In the genomic region with DNA sequence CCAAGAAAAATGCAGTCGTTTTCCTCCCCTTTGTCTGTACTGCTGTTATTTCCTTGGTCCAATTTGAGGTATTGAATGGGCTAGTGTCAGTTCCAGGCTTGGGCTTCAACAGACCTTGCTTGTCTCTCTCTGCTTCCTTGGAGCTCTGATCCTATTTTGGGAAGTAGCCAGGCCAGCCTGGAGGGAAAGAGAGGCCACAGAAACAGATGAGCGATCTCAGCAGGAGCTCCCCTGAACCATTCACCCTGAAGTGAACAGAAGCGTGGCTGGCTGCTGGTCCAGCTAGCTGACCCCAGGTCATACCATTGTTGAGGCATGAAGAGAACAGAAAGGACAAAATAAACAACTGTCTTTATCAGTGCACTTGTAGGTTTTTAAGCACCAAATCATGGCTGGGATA, we compare ENCODE assay signal across 9 mouse cellular contexts. TPM values are rescaled to one million over a fixed set of nuclear protein-coding genes. Genes with fewer than 3 reads are reported as not detected.
DNase-seq lines count a peak whose midpoint lies in the region; ATAC-seq and TF ChIP-seq lines count a peak whose summit lies in the region.
"Had no signal": no experiment of that assay in that cellular context is flagged by ENCODE, and none has a peak within 500 bp of the region (broad histone marks: within the 10 kb centered on the region; RNA-seq: fewer than 3 reads in every experiment).

No protein-coding gene starts in this region.

- H3K9ac ChIP-seq in embryonic facial prominence, embryonic 14.5 days (ENCODE audit: low read depth, low read length): no peak overlapping the region; the same call in 1 of the 2 replicates

- in situ Hi-C loops in Patski (cut with MboI; ENCODE audit: low pct_unique_long_range_greater_than_20kb): no loop called here

- no peak overlapping the region for H3K4me3 ChIP-seq in embryonic facial prominence, embryonic 14.5 days (ENCODE audit: low read depth, low read length)

- no peaks in the 10 kb centered on the region for H3K9me3 ChIP-seq in embryonic facial prominence, embryonic 14.5 days (ENCODE audit: control insufficient read depth, low read length)

- CTCF ChIA-PET in Patski (lab: Charles Lee): interaction anchor here (1.0 to 1.6 kb wide), 4 partner anchors 8 to 83 kb away, joined by 3 to 8 read pairs (median 4); no protein-coding TSS in a partner anchor

- H3K36me3 ChIP-seq in embryonic facial prominence, embryonic 14.5 days (ENCODE audit: control insufficient read depth, insufficient read depth, low read length): no peaks in the 10 kb centered on the region

- peak; percentile 85 for ATAC-seq in Patski
- ATAC-seq in embryonic facial prominence, embryonic 14.5 days (ENCODE audit: low read depth): 0 out of 2 replicates have a peak, but pooled peaks have one; percentile 15

- POLR2A ChIA-PET in Patski (lab: Charles Lee): no interaction called here

- DNase-seq in left cerebral cortex, postnatal 4 days: peak; percentile 50
- no peak for DNase-seq in left cerebral cortex, adult 18-20 months (ENCODE audit: low spot score in 2 of 2)
- DNase-seq in Patski (ENCODE audit: low read depth, low spot score): peak; percentile 71
- DNase-seq in embryonic facial prominence, embryonic 14.5 days (ENCODE audit: low spot score): peak; percentile 61
- DNase-seq in lung, postnatal 14 days: peak; percentile 41
- no peak for DNase-seq in MN1 (ENCODE audit: low spot score)
- no peak for DNase-seq in ovary, postnatal 10 days (ENCODE audit: low spot score)
- DNase-seq in thymus, postnatal 4 days: no peak
- DNase-seq: cerebellum, adult 18-20 months had no signal

- H3K4me1 ChIP-seq in embryonic facial prominence, embryonic 14.5 days (ENCODE audit: control insufficient read depth, insufficient read depth, low read length): peaks cover 16% of the 10 kb centered on the region

- no peak overlapping the region for H3K27ac ChIP-seq in embryonic facial prominence, embryonic 14.5 days (replicated peaks; ENCODE audit: low read depth, low read length)

- intact Hi-C loops in left cerebral cortex, postnatal 4 days (cut with DNase I): no loop called here

- H3K27me3 ChIP-seq in Patski: no peaks in the 10 kb centered on the region
- H3K27me3 ChIP-seq in embryonic facial prominence, embryonic 14.5 days (replicated peaks; ENCODE audit: control insufficient read depth, insufficient read depth, low read length): no peaks in the 10 kb centered on the region

- no peak overlapping the region for H3K4me2 ChIP-seq in embryonic facial prominence, embryonic 14.5 days (ENCODE audit: low read depth, low read length)

- 24% methylated on average over 3 of the region's 3 CpGs for WGBS in embryonic facial prominence, embryonic 14.5 days

- TF ChIP-seq CTCF in Patski (IDR thresholded peaks at IDR 0.05): no peak

RNA-seq across cellular contexts. Expression of gene Tes, which starts 12.8 kb away (rescaled TPM):
- 10 to 100 TPM; 32.4 to 33.4 TPM for total RNA-seq in left cerebral cortex, postnatal 4 days (2021)
- total RNA-seq in left cerebral cortex, adult 18-20 months (2021): 1 to 10 TPM; 3.8 to 4.3 TPM
- polyA plus RNA-seq in Patski (2021): 104 TPM
- 36.0 and 48.0 TPM in 2 replicates for polyA plus RNA-seq in embryonic facial prominence, embryonic 14.5 days (2014; fragmentation: Nextera tagmentation; extraction: Ambion mirVana)

Comparison
In these comparisons a context has a peak if more than half of its experiments do, and no peak if none do; other contexts are left out.
1. DNase-seq: peak in left cerebral cortex, postnatal 4 days (single experiment), Patski (single experiment), embryonic facial prominence, embryonic 14.5 days (single experiment) and lung, postnatal 14 days (single experiment); none in left cerebral cortex, adult 18-20 months (0 of 2), MN1 (single experiment), ovary, postnatal 10 days (single experiment) and thymus, postnatal 4 days (single experiment).
2. RNA of gene Tes, which starts 12.8 kb away (total RNA-seq): 32.4 to 33.4 TPM in left cerebral cortex, postnatal 4 days; 3.8 to 4.3 TPM in left cerebral cortex, adult 18-20 months; every median in the first group is over 4 times any median in the second.